Mouse (Mus musculus): ENCODE measurements at regions not wholly inside any gene's neighbourhood (a gene's known extent, or its start where the extent isn't known, plus 50 kb on each side); places are given as distances from the start of the nearest gene placed in this dataset.
"Not testable (repeated sequence)": the region's sequence is repeated elsewhere in the genome, so short reads cannot be mapped to it uniquely, and the experiment has no call there.

DNA sequence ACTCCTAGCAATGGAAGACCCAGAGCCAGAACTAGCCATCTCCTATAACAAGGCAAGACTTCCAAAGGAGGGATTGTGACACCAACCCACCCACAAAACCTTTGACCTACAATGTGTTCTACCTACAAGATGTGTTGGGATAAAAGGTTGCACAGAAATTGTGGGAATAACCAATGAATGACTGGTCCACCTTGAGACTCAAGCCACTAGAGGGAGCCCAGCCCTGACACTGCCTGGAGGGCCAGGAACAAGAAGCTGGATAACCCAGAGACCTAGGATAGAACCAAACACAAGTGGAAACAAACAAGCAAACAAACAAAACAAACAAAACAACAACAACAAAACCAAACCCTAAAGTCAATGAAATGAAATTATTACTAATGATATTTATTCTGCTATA is 288.8 kb downstream of the Dchs2 start:
- in situ Hi-C loops (cut with MboI, MseI), result no loop called here

DNA sequence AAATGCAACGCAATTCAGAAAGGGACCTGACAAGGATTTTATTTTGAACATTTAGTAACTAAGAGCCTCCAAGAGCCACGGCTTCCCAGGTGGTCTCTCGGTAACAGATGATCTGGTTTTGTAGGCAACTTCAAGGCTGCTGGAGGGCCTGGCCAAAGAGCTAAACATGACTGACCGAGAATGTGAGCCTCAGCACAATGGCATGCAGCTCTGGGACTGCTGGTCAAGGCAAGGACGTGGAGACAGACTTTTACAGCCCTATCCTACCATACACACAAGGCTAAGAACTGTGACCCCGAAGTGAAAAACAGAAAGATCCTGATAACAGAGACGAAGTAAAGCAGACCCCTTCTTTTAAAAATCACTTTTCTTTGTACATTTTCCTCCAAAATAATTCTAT is 296.5 kb downstream of the Dchs2 start:
- in situ Hi-C loops (cut with MboI, MseI), result no loop called here

DNA sequence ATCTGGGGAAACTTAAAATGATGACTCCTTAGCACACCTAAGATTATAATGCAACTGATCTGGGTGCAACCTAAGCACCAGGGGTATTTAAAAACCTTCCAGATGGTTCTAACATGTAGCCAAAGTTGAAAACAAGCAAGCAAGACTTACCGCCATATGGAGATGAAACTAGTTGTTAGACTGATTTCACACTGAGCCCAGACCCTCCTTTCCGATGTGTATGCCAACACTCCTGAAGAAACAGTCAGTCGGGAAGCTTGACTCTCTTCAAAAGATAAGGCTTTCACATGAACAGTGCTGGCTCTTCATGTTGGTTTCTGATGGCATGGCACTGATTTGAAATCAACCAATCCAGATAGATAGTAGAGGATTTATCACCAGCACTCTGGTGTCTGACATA is 301.6 kb downstream of the Dchs2 start:
- in situ Hi-C loops (cut with MboI, MseI), result no loop called here

DNA sequence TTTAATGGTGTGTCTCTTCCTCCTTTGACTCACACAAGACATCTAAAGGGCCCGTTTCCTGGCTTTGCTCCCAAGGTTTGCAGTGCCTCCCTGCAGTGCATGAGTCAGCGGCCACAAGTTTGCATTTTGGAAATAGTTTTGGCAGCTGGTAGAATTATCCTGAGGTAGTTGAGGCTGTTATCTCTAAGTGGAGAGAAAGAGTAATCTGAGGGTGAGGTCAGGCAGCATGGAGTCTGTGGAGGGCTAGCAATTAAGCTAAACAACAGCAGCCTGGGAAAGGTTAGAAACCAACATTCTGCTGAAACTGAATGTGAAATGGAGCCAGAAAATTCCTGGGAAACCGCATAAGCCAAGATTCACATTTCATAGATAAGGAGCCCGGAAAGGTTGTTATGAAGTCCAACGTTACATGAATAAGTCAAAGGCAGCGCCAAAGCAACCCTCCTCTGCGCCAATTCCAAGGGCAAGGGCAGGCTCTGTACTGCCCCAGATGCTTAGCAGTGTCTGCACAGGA is 318.5 kb downstream of the Dchs2 start:
- in situ Hi-C loops (cut with MboI, MseI), result no loop called here

DNA sequence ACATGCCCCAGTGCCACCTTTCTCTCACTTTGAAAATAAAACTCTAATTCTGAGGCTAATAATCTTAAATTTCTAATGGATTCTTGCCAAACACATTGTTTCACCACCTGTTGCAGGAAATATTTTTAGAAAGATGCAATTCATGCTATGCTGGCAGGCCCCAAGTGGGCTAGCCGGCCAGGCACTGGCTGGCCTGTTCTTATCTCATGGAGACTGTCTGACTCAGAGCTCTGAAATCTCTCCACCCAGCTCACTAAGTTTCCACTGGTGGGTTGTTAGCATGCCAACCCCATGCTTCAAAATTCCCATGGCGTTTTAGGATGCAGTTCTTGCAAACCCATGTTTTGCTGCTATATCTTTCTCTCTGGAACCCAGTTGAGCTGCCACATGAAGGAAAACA is 315.5 kb upstream of the Sfrp2 start:
- in situ Hi-C loops (cut with MboI, MseI), result no loop called here

DNA sequence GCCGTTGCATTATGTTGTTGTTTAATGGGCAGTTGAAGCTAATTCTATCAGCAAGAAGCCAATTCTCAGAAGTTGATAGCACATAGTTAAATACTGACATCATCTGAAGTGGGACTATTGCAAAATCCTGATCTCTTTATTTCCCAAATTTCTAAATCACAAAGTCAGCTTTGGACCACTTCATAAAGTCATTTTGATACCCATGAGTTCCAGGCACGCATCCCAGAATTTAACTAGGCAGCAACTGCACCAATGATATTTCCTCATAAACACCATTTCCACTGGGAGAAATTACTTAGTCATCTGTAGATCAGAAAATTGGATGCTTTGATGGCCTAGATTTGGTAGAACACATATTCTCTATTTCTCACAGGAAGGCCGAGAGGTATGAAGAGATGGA is 314.8 kb upstream of the Sfrp2 start:
- in situ Hi-C loops (cut with MboI, MseI), result no loop called here

DNA sequence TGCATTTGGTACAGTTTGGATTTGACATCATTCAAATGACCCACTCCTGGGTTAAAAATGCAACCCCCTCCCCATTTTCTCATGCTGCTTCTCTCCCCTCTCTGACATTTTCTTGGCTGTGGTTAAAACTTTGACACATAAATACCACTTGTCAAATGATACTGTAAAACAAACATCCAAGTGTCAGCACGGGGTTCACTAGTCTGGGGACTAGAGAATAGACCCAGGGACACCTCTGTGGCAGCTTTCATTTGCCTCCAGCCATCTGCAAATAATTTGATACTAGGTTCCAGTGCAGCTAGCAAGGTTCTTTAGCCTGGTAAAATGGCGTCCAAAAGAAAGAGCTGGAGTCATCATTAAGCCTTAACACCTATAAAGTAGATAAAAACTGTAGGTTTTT is 312.7 kb upstream of the Sfrp2 start:
- in situ Hi-C loops (cut with MboI, MseI), result no loop called here

DNA sequence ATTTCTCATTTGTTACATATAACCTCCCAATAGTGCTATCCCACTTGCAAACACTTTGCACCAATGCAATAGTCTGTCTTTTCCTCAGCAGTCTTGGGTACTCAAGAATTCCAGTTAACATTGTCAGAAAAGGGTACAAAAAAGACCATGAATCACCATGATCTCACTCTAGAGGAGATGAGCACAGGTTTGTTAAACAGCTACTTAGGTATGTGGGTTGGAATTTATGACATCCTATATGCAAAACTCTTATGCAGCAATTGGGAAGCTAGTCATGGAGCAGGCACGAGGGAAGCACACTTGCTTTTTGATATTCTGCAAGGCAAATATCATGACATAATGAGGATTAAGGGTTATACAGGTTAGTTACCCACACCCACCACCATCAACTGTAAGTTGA is 307.7 kb upstream of the Sfrp2 start:
- in situ Hi-C loops (cut with MboI, MseI), result no loop called here

DNA sequence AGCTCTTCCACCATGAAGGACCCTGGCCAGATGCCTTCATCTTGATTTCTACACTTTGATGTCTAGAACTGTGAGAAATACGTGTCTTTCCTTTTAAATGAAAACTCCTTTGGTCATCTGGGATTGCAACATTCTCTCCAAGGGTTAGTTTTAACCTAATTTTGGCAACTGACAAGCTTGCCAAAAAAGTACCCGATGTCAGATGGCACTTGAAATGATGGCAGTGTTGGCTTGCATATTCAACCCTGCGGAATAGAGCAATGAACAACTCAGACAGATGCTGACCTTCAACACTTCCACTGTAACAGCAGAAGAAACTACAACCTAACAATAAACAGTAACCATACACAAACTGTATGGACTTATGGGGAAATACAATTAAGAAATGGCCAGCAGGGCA is 286.9 kb upstream of the Sfrp2 start:
- in situ Hi-C loops (cut with MboI, MseI), result no loop called here

DNA sequence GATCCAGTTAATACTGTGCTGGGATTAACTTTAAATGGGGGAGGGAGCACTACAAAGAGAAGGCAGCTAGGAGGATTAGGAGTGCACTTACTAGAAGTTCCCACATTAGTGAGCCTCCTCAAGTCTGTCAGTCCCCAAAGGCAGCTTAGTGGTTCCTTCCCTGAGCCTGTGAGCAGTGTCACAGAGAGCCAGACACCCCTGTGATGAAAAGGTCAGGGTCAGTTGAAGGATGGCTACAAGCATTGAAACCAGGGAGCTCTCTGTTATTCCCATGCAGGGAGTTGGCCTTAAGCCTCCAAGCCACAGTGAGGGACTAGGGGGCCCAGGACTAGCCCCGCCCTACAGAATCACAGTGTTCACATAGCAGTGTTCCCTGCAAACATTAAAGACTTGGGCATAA is 285.9 kb upstream of the Sfrp2 start:
- in situ Hi-C loops (cut with MboI, MseI), result no loop called here

DNA sequence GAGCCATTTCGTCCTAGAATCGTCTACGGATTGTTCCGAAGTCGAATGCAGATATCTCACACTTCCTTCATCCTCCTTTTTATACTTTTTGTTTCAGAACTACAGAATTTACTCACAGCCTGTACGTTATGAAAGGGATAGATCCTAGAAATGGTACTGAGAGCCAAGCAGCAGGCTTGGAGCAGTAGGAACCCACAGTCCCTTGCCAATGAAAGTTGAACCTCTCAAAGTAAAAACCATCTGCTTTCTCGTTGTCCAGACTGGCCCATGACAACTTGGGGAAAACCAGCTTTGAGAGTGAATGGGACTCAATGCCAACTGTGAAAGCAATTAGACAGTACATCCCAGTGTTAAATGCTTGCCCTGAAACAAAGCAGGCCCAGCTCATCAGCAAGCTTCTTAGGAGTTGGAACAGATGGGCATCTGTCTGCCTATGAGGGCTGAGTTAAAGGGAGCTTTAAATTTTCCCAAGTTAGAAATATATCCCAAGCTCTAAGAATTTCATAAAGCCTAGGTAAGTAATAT is 279.9 kb upstream of the Sfrp2 start:
- in situ Hi-C loops (cut with MboI, MseI), result no loop called here

DNA sequence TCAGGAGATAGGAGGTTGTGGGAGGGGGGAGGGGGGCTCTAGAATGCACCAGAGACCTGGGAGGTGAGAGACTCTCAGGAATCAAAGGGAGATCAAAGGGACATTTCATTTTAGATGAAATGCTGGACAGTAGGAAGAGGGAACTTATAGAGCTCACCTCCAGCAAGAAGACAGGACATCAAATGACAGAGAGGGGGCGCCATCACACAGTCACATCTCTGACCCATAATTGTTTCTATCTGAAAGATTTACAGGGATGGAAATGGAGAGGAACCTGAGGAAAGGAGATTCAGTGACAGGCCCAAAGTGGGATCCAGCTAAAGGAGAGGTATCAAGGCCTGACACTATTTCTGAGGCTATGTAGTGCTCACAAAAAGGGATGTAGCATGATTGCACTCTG is 270.5 kb upstream of the Sfrp2 start:
- in situ Hi-C loops (cut with MboI, MseI), result no loop called here

DNA sequence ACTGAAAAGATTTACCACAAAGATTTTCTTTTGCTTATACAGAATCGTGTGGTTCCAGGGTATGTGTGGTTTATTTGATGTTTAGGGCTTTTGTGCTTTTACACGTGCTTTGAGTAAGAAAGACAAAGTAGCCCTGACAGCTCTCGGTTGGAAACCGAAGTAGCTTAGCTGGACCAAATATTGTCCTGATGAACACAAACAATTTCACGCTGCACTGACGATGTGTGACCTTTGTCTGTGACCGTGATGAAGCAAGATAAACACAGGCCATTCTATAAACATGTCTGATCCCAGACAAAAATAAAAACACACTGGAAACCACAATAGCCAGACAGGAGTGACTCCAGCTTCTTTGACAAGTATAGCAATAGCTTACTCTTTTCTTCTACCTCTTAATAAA is 262.2 kb upstream of the Sfrp2 start:
- in situ Hi-C loops (cut with MboI, MseI), result no loop called here

DNA sequence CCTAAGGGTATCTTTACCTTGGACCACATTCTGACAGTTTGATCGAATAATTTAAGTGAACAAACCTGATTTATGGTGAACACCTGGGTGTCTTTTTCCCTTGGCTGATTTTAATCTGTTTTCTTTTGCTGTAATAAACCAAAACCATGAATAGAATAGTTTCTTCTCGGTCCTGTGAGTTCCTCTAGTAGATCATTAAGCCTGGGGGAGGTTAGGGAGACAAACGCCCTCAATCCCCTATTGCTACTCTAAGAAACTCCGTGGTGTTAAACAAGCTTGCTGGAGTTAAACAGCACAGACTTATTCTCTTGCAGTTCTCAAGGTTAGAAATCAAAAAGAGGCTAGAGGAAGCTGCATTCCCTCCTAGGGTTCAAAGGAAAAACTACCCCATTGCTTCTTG is 249.5 kb upstream of the Sfrp2 start:
- in situ Hi-C loops (cut with MboI, MseI), result no loop called here

DNA sequence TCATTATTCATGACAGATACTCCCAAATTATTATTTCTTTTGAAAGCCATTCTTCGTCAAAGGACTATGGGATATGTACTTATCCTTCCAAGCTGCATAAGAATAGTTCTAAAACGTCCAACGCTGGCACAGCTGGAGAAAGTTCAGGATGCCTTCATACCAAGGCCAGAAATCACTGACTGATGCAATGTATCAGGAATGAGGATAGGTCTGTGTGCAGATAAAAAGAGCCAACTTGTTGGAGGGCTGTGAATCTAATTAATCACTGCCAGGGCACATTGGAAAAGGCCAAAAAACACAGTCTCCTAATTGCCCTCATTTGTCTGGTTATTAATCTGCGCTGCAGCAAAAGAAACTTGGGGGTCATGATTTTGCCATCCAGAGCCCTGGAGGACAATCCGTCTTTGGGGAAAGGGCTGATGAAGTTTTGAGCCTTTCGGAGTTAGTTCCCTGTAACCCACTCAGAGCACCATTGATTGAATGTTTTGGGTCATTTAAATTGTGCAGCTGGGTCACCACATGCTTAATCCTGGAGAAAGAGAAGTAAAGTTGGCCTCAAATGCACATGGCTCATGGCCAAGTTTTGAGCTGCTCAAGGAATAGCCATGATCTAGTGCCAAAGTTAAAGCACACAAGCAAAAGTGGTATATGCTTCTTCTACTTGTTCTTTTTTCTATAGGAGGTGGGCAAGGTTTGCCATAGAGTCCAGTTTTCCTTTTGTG is 248.0 kb upstream of the Sfrp2 start:
- in situ Hi-C loops (cut with MboI, MseI), result no loop called here

DNA sequence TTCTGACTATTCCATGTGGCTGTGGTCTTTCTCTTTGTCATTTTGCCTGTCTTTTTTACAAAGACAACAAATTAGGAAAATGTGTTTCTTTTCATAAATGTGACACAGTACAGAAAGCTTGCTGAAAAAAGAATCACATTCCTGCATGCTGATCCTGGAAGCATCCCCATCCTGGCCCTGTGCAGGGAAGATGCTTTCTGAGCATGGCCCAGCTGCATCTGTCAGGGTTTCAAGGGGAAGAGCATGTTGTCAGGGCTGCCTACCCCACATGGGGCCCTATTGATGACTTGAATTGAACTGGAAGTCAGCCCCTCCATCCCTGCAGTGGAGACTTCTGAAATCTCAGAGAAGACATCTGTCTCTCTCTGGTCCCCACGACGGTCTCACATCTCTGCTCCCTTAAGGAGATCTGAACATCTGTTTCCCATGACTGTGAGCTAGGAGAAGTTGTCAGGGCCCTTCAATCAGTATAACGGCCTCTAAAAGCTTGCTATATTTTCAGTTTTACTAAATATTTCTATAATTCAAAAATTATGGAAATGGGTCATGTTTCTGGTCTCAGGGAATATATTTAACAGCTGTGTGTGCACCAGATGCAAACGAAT is 235.8 kb upstream of the Sfrp2 start:
- in situ Hi-C loops (cut with MboI, MseI), result no loop called here

DNA sequence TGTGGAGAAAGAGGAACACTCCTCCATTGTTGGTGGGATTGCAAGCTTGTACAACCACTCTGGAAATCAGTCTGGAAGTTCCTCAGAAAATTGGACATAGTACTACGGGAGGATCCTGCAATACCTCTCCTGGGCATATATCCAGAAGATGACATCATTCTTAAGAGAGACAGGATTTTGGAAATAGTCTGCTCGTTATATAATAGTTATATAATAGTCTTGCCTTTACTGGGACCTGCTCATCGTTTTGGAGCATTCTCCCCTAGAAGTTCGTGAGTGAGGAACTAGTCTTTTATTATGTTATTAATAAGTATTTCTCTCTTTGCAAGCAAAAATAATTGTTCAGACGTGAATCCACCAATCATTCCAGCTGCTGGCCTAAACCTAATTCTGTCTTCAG is 229.5 kb upstream of the Sfrp2 start:
- in situ Hi-C loops (cut with MboI, MseI), result not testable (repeated sequence)

DNA sequence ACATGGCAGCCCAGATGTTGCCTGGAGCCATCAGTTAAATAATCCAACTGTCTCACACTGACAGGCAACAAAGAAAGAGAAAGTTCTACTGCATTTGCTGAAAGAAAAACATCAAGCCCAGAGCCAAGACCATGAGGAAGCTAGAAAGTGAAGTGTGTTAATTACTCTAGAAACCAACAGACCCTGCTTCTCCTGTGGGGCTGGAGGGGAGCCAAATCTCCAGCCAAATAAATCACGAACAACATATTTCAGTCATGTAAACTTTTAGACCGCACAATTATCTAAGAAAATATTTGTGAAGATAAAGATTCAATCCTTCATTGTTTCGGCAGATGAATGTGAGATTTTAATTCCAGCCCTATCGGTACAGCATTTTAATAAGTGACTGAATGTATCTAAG is 228.9 kb upstream of the Sfrp2 start:
- in situ Hi-C loops (cut with MboI, MseI), result no loop called here

DNA sequence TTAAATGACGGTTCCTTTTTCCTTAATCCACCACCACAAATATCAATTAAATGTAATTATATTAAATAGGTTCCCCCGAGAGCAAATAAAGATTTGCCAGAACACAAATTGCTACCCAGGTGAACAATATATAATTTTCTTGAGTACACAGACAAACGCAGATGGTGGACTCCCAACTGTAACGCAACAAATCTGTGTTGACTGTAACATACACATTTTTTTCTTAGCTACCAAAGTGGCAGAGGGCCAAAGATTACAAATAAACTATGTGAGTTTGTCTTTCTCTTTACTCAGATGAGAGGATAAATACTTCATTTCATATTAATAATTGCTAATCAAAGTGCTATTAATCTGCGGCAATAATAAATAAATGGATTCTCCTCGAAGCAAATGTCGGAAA is 228.4 kb upstream of the Sfrp2 start:
- in situ Hi-C loops (cut with MboI, MseI), result no loop called here

DNA sequence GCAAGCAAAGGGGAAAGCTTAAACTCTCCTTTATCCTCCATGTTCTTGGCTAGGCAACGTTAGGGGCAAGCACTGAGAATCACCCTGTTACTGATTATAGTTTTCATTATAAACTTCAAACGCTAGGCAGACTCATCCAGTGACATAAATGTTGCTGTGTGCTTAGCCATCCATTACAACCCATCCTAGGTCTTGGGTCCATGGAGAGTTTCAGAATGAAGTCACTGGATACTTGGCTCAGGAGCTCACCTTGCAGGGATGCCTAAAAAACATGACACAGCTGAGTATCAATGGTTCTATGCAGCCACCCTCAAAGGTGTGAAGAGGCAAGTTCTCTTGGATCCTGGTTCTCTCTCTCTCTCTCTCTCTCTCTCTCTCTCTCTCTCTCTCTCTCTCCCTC is 227.2 kb upstream of the Sfrp2 start:
- in situ Hi-C loops (cut with MboI, MseI), result no loop called here

DNA sequence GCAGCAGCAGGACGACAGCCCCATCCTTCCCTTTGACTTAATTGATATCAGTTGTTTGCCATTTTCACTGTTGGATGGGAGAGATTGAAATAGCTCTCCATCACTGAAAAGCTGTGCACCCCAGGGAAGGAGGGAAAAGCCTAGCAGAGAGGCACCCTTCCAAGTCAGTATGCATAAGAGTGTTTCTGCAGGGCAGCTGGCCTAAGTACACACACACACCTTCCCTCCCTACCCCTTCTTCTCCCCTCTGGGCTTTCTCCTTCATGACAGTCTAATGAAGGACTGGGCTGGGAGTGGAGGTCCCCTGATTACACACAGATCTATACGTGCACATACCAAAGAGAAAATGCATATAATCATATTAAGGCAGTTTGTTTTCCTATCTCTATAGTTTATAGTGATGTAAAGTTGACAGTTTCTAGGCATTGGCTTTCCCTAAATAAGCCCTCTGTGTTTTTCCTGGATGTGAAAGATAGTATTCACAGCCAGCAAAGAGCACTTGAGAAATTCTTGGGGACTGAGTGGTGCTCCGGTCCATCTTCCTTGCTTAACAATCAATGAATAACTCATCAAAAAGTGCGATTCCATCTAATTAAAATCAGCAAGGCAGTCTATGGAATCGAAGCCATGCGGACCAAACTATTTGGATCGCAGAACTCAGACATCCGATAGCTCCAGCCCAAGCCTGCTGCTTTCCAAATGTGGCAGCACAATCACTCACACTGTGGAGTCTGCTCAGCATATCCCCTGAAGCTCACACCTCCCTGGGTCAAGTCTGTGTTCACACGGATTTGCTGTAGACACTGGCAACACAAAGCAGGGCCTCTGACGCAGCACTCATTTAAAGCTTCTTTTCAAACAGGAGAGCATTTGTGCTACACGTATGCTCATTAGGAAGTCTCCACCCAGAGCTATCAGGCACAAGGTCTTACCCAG is 224.9 kb upstream of the Sfrp2 start:
- in situ Hi-C loops (cut with MboI, MseI), result no loop called here

DNA sequence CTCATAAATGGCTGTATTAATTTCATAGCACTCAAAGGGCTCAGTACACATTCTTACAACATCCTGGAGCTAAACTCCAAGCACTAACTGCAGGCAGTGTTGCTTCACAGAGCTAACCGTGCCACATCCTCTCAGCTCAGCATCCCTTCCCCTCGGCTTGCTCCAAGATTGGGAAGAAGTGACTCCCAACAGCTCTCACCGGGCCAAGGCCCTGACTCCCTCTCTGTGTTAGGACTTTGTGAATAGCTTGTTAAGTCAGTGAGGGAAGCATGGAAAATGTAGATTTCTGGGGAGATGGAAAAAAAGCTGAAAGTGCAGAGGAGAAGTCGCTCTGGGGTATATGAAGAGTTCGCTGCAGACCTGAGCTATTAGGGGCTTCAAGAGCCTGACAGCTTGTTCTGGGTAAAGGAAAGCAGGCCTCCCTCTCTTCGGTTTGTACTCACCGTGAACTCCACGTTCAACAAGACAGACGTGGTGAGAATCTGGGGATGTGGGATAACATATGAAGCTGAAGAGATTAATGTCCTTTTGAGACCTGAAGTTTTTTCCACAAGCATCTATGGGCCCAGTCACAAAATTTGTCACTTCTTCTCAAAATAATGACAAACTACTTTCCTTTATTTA is 213.5 kb upstream of the Sfrp2 start:
- in situ Hi-C loops (cut with MboI, MseI), result no loop called here
